Comparison of ENCODE assay signal across 8 mouse cellular contexts in the genomic region with DNA sequence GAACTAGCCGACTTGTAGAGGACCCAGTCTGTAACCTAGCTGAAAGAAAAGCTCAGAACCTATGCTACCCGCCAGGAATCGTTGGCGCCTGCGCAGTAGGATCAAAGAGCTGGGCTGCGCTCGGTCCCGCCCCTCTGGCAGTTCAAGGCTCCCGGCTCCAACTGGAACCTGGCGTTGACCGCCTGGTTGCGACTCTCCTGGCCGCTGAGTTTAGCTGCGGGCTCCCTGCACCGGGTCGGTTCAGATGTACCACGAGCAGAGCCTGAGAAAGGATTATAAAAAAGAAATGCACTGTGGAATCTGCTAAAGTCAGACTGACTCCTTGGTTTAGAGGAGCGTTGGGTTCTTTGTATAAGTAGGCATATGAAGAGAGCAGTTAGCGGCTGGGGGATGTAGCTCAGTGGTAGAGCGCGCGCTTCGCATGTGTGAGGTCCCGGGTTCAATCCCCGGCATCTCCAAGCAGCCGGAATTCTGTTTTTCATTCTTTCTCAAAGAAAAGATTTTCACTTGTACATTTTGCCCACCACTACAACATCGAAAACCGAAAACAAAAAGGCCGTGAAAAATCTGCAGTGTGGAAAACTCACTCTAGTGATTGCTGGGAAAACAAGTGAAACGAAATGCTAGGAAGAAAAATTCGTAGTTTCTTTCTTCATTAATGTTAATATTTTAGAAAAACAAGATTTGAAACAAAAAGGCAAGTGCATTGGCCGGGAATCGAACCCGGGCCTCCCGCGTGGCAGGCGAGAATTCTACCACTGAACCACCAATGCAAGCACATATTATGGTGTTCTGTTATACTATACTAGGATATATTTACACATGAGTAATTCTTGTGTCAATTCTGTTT. TPM values are rescaled to one million over a fixed set of nuclear protein-coding genes. Genes with fewer than 3 reads are reported as not detected.
DNase-seq lines count a peak whose midpoint lies in the region; ATAC-seq and TF ChIP-seq lines count a peak whose summit lies in the region.

No protein-coding gene starts in this region.

- H3K4me3 ChIP-seq in embryonic facial prominence, embryonic 13.5 days, result peak overlapping the region; percentile 63
- peak overlapping the region; percentile 71 for H3K4me3 ChIP-seq in heart, adult 2 months
- H3K4me3 ChIP-seq in limb, embryonic 13.5 days, result peak overlapping the region; percentile 62
- H3K4me3 ChIP-seq in midbrain, embryonic 16.5 days (ENCODE audit: low read depth, low read length), result peak overlapping the region; percentile 69

- intact Hi-C loops in heart, adult 2 months (cut with DNase I), result loop anchor here (1.0 to 2.0 kb wide), 3 partner anchors 56 to 65 kb away; a partner anchor contains a TSS

- DNase-seq in 3134 (ENCODE audit: extremely low read depth, insufficient read length, low spot score), result peak; percentile 91
- peak; percentile 96 to 97 for DNase-seq in adrenal gland, postnatal 36 days
- peak; percentile 95 to 96 for DNase-seq in heart, adult 2 months
- DNase-seq in kidney, adult 8-10 months, result peak; percentile 92 to 96
- peak; percentile 87 to 95 for DNase-seq in spleen, postnatal 10 days (ENCODE audit: low spot score in 2 of 2)

- TF ChIP-seq CTCF in heart, adult 2 months (IDR thresholded peaks at IDR 0.05), result 0 out of 2 replicates have a peak, but pooled peaks have one; percentile 10

- no peaks in the 10 kb centered on the region for H3K79me2 ChIP-seq in heart, adult 2 months (replicated peaks; ENCODE audit: control insufficient read depth, insufficient read depth, low read length)

- peaks cover 11% of the 10 kb centered on the region for H3K4me1 ChIP-seq in embryonic facial prominence, embryonic 13.5 days
- H3K4me1 ChIP-seq in heart, adult 2 months (ENCODE audit: control insufficient read depth, insufficient read depth, low read length), result peaks cover 2% of the 10 kb centered on the region; the same call in 1 of the 2 replicates
- peaks cover 7% of the 10 kb centered on the region for H3K4me1 ChIP-seq in limb, embryonic 13.5 days
- H3K4me1 ChIP-seq in midbrain, embryonic 16.5 days (ENCODE audit: control insufficient read depth, insufficient read depth, low read length), result peaks cover 9% of the 10 kb centered on the region

- no peaks in the 10 kb centered on the region for H3K9me3 ChIP-seq in embryonic facial prominence, embryonic 13.5 days
- H3K9me3 ChIP-seq in limb, embryonic 13.5 days, result no peaks in the 10 kb centered on the region
- no peaks in the 10 kb centered on the region for H3K9me3 ChIP-seq in midbrain, embryonic 16.5 days (replicated peaks; ENCODE audit: control insufficient read depth, low read length, poor library complexity, severe bottlenecking)

- WGBS in embryonic facial prominence, embryonic 13.5 days, result under 1% methylated on average over 37 of the region's 37 CpGs
- under 1% methylated on average over 37 of the region's 37 CpGs for WGBS in heart, adult 2 months
- WGBS in limb, embryonic 13.5 days, result under 1% methylated on average over 37 of the region's 37 CpGs
- under 1% methylated on average over 37 of the region's 37 CpGs for WGBS in midbrain, embryonic 16.5 days

- peak; percentile 98 for ATAC-seq in embryonic facial prominence, embryonic 13.5 days (ENCODE audit: insufficient number of reproducible peaks, insufficient read depth, low FRiP score, low TSS enrichment, low read depth)
- peak; percentile 98 for ATAC-seq in limb, embryonic 13.5 days (ENCODE audit: low FRiP score, low read depth)
- ATAC-seq in midbrain, embryonic 16.5 days, result peak; percentile 98

- TF ChIP-seq EP300 in heart, adult 2 months (IDR thresholded peaks at IDR 0.05; ENCODE audit: insufficient read depth, low read depth, low read length), result peak; percentile 64; the same call in 1 of the 2 replicates

- no peaks in the 10 kb centered on the region for H3K27me3 ChIP-seq in embryonic facial prominence, embryonic 13.5 days
- H3K27me3 ChIP-seq in heart, adult 2 months (ENCODE audit: control insufficient read depth, insufficient read depth, low read length), result no peaks in the 10 kb centered on the region
- no peaks in the 10 kb centered on the region for H3K27me3 ChIP-seq in limb, embryonic 13.5 days
- no peaks in the 10 kb centered on the region for H3K27me3 ChIP-seq in midbrain, embryonic 16.5 days (ENCODE audit: control insufficient read depth, insufficient read depth, low read depth, low read length)

- peak overlapping the region; percentile 79 for H3K9ac ChIP-seq in embryonic facial prominence, embryonic 13.5 days
- peak overlapping the region; percentile 72 for H3K9ac ChIP-seq in heart, adult 2 months (ENCODE audit: low read depth, low read length)
- peak overlapping the region; percentile 74 for H3K9ac ChIP-seq in limb, embryonic 13.5 days
- peak overlapping the region; percentile 81 for H3K9ac ChIP-seq in midbrain, embryonic 16.5 days (ENCODE audit: low read depth, low read length)

- H3K4me2 ChIP-seq in embryonic facial prominence, embryonic 13.5 days, result peak overlapping the region; percentile 55
- H3K4me2 ChIP-seq in limb, embryonic 13.5 days (replicated peaks), result peak overlapping the region; percentile 64
- H3K4me2 ChIP-seq in midbrain, embryonic 16.5 days (ENCODE audit: low read length), result peak overlapping the region; percentile 54

- TF ChIP-seq POLR2A in heart, adult 2 months (IDR thresholded peaks at IDR 0.05; ENCODE audit: insufficient read depth, low read depth, low read length), result no peak; the same call in 1 of the 2 replicates

- no peaks in the 10 kb centered on the region for H3K36me3 ChIP-seq in embryonic facial prominence, embryonic 13.5 days
- no peaks in the 10 kb centered on the region for H3K36me3 ChIP-seq in heart, adult 2 months (ENCODE audit: control insufficient read depth, insufficient read depth, low read length)
- H3K36me3 ChIP-seq in limb, embryonic 13.5 days, result no peaks in the 10 kb centered on the region
- no peaks in the 10 kb centered on the region for H3K36me3 ChIP-seq in midbrain, embryonic 16.5 days (ENCODE audit: control insufficient read depth, insufficient read depth, low read length)

- H3K27ac ChIP-seq in embryonic facial prominence, embryonic 13.5 days, result peak overlapping the region; percentile 96
- H3K27ac ChIP-seq in heart, adult 2 months, result peak overlapping the region; percentile 80
- H3K27ac ChIP-seq in limb, embryonic 13.5 days, result peak overlapping the region; percentile 91
- peak overlapping the region; percentile 94 for H3K27ac ChIP-seq in midbrain, embryonic 16.5 days (ENCODE audit: low read length)

RNA-seq across cellular contexts. Expression of a gene that starts 55.5 kb away (rescaled TPM):
- total RNA-seq in adrenal gland, postnatal 36 days (2021), result 100 to 1,000 TPM; 113 to 116 TPM
- 14.4 and 15.2 TPM in 2 replicates for polyA plus RNA-seq in embryonic facial prominence, embryonic 13.5 days (2015; fragmentation: Nextera tagmentation; extraction: Ambion mirVana)
- total RNA-seq in heart, adult 2 months (2021), result 10 to 100 TPM; 13.1 to 16.0 TPM
- polyA plus RNA-seq in heart, adult 2 months (2012; rRNA removed), result 8.7 and 10.1 TPM in 2 replicates
- polyA plus RNA-seq in limb, embryonic 13.5 days (2015; fragmentation: Nextera tagmentation; extraction: Ambion mirVana), result 12.9 and 14.3 TPM in 2 replicates
- polyA plus RNA-seq in midbrain, embryonic 16.5 days (2015; fragmentation: Nextera tagmentation; extraction: Ambion mirVana), result 26.2 and 27.7 TPM in 2 replicates

RNA-seq across cellular contexts. Expression of a gene that starts 58.1 kb away (rescaled TPM):
- 10 to 100 TPM; 39.1 to 74.4 TPM for total RNA-seq in adrenal gland, postnatal 36 days (2021)
- 11.8 and 12.0 TPM in 2 replicates for polyA plus RNA-seq in embryonic facial prominence, embryonic 13.5 days (2015; fragmentation: Nextera tagmentation; extraction: Ambion mirVana)
- 1 to 10 TPM; 1.0 to 2.6 TPM for total RNA-seq in heart, adult 2 months (2021)
- 1.1 and 1.5 TPM in 2 replicates for polyA plus RNA-seq in heart, adult 2 months (2012; rRNA removed)
- 8.7 and 9.1 TPM in 2 replicates for polyA plus RNA-seq in limb, embryonic 13.5 days (2015; fragmentation: Nextera tagmentation; extraction: Ambion mirVana)
- polyA plus RNA-seq in midbrain, embryonic 16.5 days (2015; fragmentation: Nextera tagmentation; extraction: Ambion mirVana), result 26.0 and 40.4 TPM in 2 replicates

Comparison
In these comparisons a context has a peak if more than half of its experiments do, and no peak if none do; other contexts are left out.
1. Peak in every context shown above with its lines: DNase-seq, ATAC-seq, H3K4me3 ChIP-seq and H3K27ac ChIP-seq.